Mouse (Mus musculus) brain, embryonic 14.5 days (tissue): Measurements from ENCODE around the gene Hoxb5. TPM values are rescaled to one million over a fixed set of nuclear protein-coding genes. Genes with fewer than 3 reads are reported as not detected.

ENCODE experiments used
- DNase-seq: peaks from one replicate; pipeline ENCODE4 v3.0.0-alpha.2; 2011; ENCODE audit warnings: low read depth
- CTCF ChIP-seq: fragments of 200-500 bp; IDR thresholded peaks from 2 replicates; pipeline ENCODE4 v1.5.1; 2012; ENCODE audit warnings: inconsistent platforms, mild to moderate bottlenecking, moderate library complexity, borderline replicate concordance; ENCODE audit not compliant: insufficient read depth, insufficient read length; ENCODE audit errors: extremely low read depth
- POLR2A ChIP-seq: fragments of 200-500 bp; IDR thresholded peaks from 2 replicates; pipeline ENCODE4 v1.6.1; 2012; ENCODE audit warnings: mild to moderate bottlenecking, inconsistent platforms, borderline replicate concordance; ENCODE audit not compliant: poor library complexity, insufficient read depth, insufficient read length, severe bottlenecking; ENCODE audit errors: extremely low read depth
- polyA plus RNA-seq: library from polyadenylated mRNA; depleted of rRNA; stranded (reverse); fragments of >200 nt; gene quantifications from 2 replicates; pipeline ENCODE4 v1.2.3, GENCODE M21; 2012

Hoxb5 gene
- polyA plus RNA-seq, 1 experiment = 43.9 TPM

DNA sequence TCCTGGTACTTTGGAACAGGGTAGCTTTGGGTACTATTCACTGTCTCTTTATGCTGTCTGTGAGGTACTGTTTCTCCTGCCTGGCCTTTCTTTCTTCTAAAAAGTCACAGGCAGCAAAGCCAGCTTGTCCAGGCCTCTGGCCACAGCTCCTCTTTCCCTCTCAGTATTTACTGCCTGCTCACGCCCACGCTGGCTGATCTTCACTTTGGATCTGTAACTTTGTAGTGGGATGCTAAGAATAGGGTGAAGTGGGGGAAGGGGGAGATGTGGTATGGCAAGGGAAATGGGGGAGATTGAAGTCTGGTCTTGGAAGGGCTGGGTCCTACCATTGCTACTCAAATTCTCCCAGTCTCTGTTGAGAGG lies 30.8 kb downstream of the Hoxb5 start:
- DNase-seq = no peak
- TF ChIP-seq CTCF = no peak
- TF ChIP-seq POLR2A = no peak

DNA sequence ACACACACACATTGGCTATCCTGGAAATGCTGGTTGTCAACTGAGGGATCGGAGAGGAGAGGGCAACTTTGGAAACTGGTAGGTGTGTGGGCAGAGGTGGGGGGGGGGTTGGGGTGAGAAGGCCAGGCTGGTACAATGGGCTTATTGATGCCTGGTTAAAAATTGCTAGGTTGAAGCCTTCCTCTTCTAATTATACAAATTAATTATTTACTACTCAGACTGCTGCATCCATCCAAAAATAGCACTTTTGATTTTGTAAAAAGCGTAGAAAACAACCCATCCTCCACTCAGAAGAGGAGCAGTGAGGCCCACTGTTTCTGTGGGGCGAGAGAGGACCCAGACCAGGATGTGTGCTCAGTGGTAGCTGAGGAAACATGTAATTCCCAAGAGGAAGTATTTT lies 31.9 kb downstream of the Hoxb5 start:
- no peak for DNase-seq

DNA sequence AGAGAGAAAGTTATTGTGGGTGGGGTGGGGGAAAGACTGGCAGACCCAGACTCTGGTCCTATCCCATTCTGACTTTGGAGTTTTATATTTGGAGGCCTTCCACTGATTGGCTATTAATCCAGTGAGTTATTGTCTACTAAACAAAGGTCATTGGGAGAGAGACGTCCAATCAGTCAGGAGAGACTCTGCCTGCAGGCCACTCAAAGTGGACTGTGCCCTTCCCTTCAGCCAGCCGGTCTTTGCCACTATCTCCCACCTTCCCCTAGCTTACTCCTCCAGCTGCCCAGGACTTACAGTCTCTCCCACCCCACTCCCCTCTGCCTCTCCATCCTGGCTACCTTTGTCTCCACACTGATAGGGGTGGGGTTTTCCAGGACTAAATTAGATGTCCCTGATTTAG lies 33.5 kb downstream of the Hoxb5 start:
- TF ChIP-seq CTCF = no peak
- TF ChIP-seq POLR2A = no peak
- no peak for DNase-seq

More for the DNA sequence above, 31.9 kb downstream of the Hoxb5 start:
- no peak for TF ChIP-seq POLR2A
- TF ChIP-seq CTCF = no peak

DNA sequence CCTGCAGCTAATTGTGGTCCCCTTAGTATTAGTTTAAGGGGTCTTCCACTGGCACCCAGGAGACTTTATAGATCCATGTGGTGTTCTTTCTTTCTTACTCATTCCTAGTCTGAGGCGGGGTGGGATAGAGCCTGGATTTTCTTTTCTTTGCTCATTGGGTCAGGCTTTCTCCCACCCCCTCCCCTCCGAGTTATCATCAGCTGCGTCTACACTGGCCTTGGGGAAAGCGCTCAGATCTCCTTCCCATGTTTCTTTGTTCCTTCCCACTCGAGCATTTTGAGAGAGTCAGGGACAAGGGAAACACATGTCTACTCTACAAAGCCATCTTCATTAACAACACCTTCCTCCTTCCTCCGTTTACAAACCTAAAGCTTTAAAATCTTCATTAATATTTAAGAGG lies 33.9 kb downstream of the Hoxb5 start:
- DNase-seq = no peak
- TF ChIP-seq POLR2A (no peak), CTCF (no peak)

DNA sequence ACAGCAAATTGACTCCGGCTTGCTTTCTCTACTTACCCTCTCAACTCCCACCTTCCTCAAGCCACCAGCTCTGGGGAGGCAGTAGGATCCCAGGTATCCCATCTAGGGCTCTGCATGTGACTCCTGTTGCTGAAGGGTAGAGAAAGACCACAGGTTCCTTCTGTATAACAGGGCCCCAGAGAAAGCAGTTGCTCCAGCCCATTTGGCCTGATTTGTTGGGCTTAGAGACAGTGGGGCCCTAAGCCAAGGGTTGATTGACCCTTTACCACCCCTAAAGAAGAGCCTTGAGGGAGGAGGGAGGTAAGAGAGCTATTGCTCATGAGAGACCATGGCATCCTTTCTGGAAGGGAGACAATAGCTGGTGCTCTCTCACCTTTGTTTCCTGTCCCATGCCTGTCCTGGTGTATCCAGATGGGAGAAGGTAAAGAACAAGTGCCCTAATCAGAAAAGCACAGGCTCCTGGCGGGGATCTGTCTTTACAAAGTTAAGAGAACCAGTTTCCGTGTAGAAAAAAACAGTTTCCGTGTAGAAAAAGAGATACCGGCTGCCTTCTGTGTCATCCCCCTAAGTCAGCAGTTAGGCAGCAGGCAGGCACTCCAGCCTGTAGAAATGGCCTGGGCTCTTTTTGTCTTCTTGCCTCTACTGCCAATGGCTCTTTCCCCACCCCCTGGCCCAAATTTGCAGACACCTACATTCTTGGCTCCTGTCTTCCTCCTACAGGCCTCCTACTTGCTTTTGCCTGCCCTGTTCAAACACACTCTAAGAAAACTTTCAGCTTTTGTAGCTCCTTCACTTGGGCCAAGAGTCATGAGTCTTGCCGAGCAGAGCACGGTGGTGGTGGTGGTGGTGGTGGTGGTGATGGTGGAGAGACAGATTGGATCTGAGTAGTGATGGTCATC lies 36.1 kb downstream of the Hoxb5 start:
- no peak for DNase-seq
- TF ChIP-seq CTCF (no peak), POLR2A (no peak)

DNA sequence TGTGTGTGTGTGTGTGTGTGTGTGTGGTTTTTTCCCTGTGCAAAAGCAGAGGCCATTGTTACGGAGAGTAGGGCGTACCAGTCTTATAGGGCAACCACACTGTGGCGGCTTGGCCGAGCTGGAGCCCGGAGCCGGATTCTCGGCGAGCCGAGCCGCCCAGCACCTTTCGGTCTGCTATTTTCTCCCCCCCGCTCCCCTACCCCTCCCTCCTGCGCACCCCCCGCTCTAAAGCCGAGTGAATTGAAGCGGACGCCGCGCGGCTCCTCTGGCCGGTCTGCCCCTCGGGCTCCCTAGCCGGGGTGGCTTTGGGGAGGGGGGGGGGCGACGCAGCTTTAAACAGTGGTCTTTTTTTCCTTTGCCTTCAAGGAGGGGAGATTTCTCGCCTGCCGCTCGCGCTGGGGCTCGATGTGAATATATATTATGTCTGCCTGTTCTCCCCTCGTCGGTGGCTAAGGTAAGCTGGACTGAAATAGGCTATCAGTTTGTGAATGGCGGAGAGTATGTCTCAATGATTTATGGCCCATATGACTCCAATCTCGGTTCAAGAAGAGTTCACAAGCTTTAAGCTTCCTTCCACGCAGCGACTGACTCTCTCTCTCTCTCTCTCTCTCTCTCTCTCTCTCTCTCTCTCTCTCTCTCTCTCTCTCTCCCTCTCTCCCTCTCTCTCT lies 37.7 kb downstream of the Hoxb5 start:
- no peak for TF ChIP-seq POLR2A
- TF ChIP-seq CTCF = no peak
- no peak for DNase-seq

DNA sequence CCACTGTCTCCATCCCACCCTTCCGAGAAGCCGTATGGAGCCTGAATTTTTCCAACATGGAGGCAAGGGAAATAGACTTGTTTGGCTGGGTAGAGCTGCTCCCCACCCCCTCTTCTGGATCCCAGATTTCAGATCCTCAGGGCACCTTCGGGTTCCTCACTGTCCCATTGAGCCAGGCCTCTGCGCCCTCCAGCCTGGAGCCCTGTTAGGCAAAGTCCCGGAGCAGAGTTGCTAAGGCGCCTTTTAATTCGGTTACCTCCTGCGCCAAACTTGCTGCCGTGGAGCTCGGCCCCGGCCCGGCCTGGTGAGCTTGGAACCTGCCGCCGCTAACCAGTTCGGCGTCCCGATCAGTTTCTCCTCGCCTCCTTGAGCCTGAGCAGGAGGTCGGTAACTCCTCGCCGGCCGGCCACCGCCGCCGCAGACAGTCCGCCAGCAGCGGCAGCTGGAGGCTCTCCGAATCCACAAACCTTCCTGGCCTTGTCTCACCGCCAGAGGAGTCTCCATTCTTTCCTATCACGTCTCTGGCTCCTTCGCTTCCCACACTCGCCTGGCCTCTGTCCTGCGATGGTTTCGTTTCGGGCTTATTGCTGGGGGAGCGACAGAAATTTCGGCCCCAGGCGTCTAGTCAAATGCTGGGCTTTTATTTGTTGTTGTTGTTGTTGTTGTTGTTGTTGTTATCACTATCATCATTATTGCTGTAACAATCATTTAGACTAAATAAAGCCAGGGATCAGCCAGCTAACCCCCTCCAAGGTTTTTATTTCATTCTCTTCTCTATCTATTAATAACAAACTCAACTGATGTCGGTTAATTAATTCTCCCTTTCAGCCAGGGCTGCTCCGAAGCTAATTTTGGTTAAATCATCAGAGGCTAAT lies 38.8 kb downstream of the Hoxb5 start:
- no peak for DNase-seq
- TF ChIP-seq CTCF = 0 out of 2 replicates have a peak, but pooled peaks have one; percentile 8
- no peak for TF ChIP-seq POLR2A

DNA sequence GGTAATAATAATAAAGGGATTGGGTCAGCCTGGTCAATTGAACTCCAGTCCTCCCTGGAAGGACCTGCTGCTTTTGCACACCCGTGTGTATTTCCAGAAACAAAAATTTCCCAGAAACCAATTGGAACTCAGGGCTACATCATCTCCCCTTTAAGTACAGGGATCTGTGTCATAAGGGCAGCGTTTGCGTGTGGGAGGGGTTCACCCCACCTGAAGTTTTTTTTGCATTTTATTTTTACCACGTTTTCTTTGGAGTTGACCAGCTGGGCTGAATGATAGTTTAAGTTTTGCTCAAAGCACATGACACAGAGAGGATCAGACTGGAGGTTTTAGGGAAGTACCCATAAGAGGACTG lies 39.4 kb downstream of the Hoxb5 start:
- DNase-seq = no peak
- no peak for TF ChIP-seq POLR2A
- no peak for TF ChIP-seq CTCF

DNA sequence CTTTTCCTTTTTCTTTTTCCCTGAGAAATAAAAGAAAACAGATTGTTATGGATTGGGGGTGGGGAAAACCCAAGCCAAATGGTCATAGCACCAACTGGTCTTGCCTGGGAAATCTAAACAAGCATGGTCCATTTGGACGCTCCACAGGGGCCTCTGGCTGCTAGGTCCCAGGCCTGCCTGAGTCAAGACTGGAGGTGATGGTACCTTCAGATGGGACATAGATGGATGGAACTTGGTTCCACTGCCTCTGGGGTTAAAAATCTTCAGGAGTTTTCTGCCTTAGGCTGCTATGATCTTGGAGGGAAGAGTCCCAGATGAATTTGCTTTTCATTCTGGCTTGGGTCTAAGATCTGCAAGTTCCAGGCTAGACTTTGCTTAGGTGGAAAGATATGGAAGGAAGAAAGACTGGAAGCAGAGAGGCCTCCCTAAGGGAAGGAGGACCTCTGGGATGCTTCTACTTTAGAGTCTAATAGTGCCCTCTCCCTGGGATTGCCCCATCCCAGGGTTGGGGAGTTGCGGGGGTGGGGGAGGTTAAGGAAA lies 40.1 kb downstream of the Hoxb5 start:
- DNase-seq = no peak
- TF ChIP-seq POLR2A (no peak), CTCF (no peak)

DNA sequence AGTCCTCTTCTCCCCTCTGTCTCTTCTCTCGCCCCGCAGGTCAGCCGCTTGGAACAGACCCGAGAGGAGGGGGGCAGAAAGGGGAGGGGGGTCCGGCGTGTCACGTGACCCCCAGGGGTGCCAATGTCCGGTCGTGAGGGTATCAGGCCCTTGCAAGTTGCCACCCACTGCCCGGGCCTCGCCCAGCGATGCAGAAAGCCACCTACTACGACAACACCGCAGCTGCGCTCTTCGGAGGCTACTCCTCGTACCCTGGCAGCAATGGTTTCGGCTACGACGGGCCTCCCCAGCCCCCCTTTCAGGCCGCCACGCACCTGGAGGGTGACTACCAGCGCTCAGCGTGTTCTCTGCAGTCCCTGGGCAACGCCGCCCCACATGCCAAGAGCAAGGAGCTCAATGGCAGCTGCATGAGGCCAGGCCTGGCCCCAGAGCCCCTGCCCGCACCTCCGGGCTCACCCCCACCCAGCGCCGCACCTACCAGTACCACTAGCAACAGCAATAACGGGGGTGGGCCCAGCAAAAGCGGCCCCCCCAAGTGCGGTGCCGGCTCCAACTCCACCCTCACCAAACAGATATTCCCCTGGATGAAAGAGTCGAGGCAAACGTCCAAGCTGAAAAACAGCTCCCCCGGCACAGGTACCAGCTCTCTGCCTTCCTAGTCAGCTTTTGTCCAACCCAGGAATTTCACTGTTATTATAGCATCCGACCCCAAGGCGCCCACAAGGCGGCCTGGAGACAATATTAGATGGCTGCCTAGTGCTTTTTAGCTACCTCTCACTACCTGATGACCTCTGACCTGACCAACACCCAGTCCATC lies 41.1 kb downstream of the Hoxb5 start:
- TF ChIP-seq POLR2A (no peak), CTCF (no peak)
- DNase-seq = no peak
